Mouse (Mus musculus): ENCODE measurements around the gene Sv2c. TPM values are rescaled to one million over a fixed set of nuclear protein-coding genes. Genes with fewer than 3 reads are reported as not detected.
"Not testable (repeated sequence)": the region's sequence is repeated elsewhere in the genome, so short reads cannot be mapped to it uniquely, and the experiment has no call there.

Sv2c gene
- total RNA-seq, 4 experiments from 2014 or later = 52.8 to 65.0 (median 57.0) TPM

- DNase-seq (ENCODE audit: low spot score in 2 of 2) = peak in 1 of 2 experiments; percentile 41
These were observed 158.9 kb downstream of the Sv2c start for GRCm38 (mm10) chr13:95973368-95973958.

GRCm38 (mm10) chr13:95968031-95968430, 164.3 kb downstream of the Sv2c start:
- not testable (repeated sequence) for DNase-seq (ENCODE audit: low spot score in 2 of 2)

- DNase-seq (ENCODE audit: low spot score in 2 of 2) = no peak
These were observed 165.6 kb downstream of the Sv2c start for GRCm38 (mm10) chr13:95966791-95967190.

GRCm38 (mm10) chr13:95965596-95965995, 166.8 kb downstream of the Sv2c start:
- no peak for DNase-seq (ENCODE audit: low spot score in 2 of 2)

GRCm38 (mm10) chr13:95965162-95965561, 167.2 kb downstream of the Sv2c start:
- no peak for DNase-seq (ENCODE audit: low spot score in 2 of 2)

GRCm38 (mm10) chr13:95964226-95964625, 168.2 kb downstream of the Sv2c start:
- DNase-seq (ENCODE audit: low spot score in 2 of 2) = no peak

GRCm38 (mm10) chr13:95963671-95964070, 168.7 kb downstream of the Sv2c start:
- DNase-seq (ENCODE audit: low spot score in 2 of 2) = no peak

- no peak for DNase-seq (ENCODE audit: low spot score in 2 of 2)
These were observed 170.5 kb downstream of the Sv2c start for GRCm38 (mm10) chr13:95961905-95962304.

- peak; percentile 26 to 59 for DNase-seq (ENCODE audit: low spot score in 2 of 2)
These were observed 171.1 kb downstream of the Sv2c start for GRCm38 (mm10) chr13:95961191-95961791.

- no peak for DNase-seq (ENCODE audit: low spot score in 2 of 2)
These were observed 171.7 kb downstream of the Sv2c start for GRCm38 (mm10) chr13:95960477-95961185.

GRCm38 (mm10) chr13:95959651-95960476, 172.5 kb downstream of the Sv2c start:
- no peak for DNase-seq (ENCODE audit: low spot score in 2 of 2)

- no peak for DNase-seq (ENCODE audit: low spot score in 2 of 2)
These were observed 175.2 kb downstream of the Sv2c start for GRCm38 (mm10) chr13:95957134-95957533.

GRCm38 (mm10) chr13:95956327-95956781, 176.0 kb downstream of the Sv2c start:
- DNase-seq (ENCODE audit: low spot score in 2 of 2) = no peak

- no peak for DNase-seq (ENCODE audit: low spot score in 2 of 2)
These were observed 177.2 kb downstream of the Sv2c start for GRCm38 (mm10) chr13:95955204-95955603.

GRCm38 (mm10) chr13:95953636-95954035, 178.7 kb downstream of the Sv2c start:
- no peak for DNase-seq (ENCODE audit: low spot score in 2 of 2)

- DNase-seq (ENCODE audit: low spot score in 2 of 2) = no peak
These were observed 180.1 kb downstream of the Sv2c start for GRCm38 (mm10) chr13:95952263-95952662.

GRCm38 (mm10) chr13:95951098-95951894, 181.1 kb downstream of the Sv2c start:
- DNase-seq (ENCODE audit: low spot score in 2 of 2) = no peak

- no peak for DNase-seq (ENCODE audit: low spot score in 2 of 2)
These were observed 181.8 kb downstream of the Sv2c start for GRCm38 (mm10) chr13:95950434-95951091.

GRCm38 (mm10) chr13:95949356-95949755, 183.0 kb downstream of the Sv2c start:
- no peak for DNase-seq (ENCODE audit: low spot score in 2 of 2)

- DNase-seq (ENCODE audit: low spot score in 2 of 2) = no peak
These were observed 183.6 kb downstream of the Sv2c start for GRCm38 (mm10) chr13:95948821-95949220.
